Mouse (Mus musculus) kidney, embryonic 14.5 days (tissue): ENCODE measurements around the gene Cemip. TPM values are rescaled to one million over a fixed set of nuclear protein-coding genes. Genes with fewer than 3 reads are reported as not detected.
"Not testable (repeated sequence)": the region's sequence is repeated elsewhere in the genome, so short reads cannot be mapped to it uniquely, and the experiment has no call there.

Experiments
- ATAC-seq: fragments of 200-750 bp; cut with Nextera tagmentation; 2 replicates; pipeline ENCODE4 v1.8.0; 2017; ENCODE audit warnings: moderate number of reproducible peaks, mild to moderate bottlenecking, moderate TSS enrichment, moderate library complexity; ENCODE audit not compliant: low FRiP score, low TSS enrichment
- H3K27ac ChIP-seq: fragments of 300-500 bp; sonication (generic); 2 replicates; pipeline ENCODE4 v1.5.1; 2014; ENCODE audit warnings: low read depth, mild to moderate bottlenecking, low read length, moderate library complexity, mixed read lengths
- H3K27me3 ChIP-seq: fragments of 300-500 bp; sonication (generic); 2 replicates; pipeline ENCODE4 v1.6.1; 2014; ENCODE audit warnings: mild to moderate bottlenecking, low read length; ENCODE audit not compliant: control insufficient read depth, insufficient read depth
- H3K36me3 ChIP-seq: fragments of 300-500 bp; sonication (generic); 2 replicates; pipeline ENCODE4 v1.6.1; 2014; ENCODE audit warnings: low read length, mixed read lengths; ENCODE audit not compliant: control insufficient read depth, insufficient read depth
- H3K4me1 ChIP-seq: fragments of 300-500 bp; sonication (generic); 2 replicates; pipeline ENCODE4 v1.6.1; 2014; ENCODE audit warnings: low read length, mixed read lengths; ENCODE audit not compliant: control insufficient read depth, insufficient read depth
- H3K4me2 ChIP-seq: fragments of 300-500 bp; sonication (generic); replicated peaks from 2 replicates; pipeline ENCODE4 v1.6.1; 2014; ENCODE audit warnings: low read depth, mild to moderate bottlenecking, low read length
- H3K4me3 ChIP-seq: fragments of 300-500 bp; sonication (generic); 2 replicates; pipeline ENCODE4 v1.5.1; 2014; ENCODE audit warnings: mild to moderate bottlenecking, low read length
- H3K9ac ChIP-seq: fragments of 300-500 bp; sonication (generic); 2 replicates; pipeline ENCODE4 v1.6.1; 2014; ENCODE audit warnings: low read depth, mild to moderate bottlenecking, low read length, moderate library complexity
- H3K9me3 ChIP-seq: fragments of 300-500 bp; sonication (generic); 2 replicates; pipeline ENCODE4 v1.6.1; 2016; ENCODE audit warnings: low read length; ENCODE audit not compliant: control insufficient read depth
- WGBS: fragments of 180-500 bp; shearing (Covaris S2); extraction: QIAGEN DNeasy Blood & Tissue Kit; methylation state at CpG from one replicate; pipeline ENCODE4 v1.1.7; 2014; 5-methylcytosine and 5-hydroxymethylcytosine counted together
- polyA plus RNA-seq: library from polyadenylated mRNA; unstranded; fragments of >200 nt; fragmentation: Nextera tagmentation; extraction: Ambion mirVana; gene quantifications from 2 replicates; pipeline ENCODE4 v1.2.1, GENCODE M21; 2014

Gene Cemip
- polyA plus RNA-seq = 0.16 and 0.36 TPM in 2 replicates

DNA sequence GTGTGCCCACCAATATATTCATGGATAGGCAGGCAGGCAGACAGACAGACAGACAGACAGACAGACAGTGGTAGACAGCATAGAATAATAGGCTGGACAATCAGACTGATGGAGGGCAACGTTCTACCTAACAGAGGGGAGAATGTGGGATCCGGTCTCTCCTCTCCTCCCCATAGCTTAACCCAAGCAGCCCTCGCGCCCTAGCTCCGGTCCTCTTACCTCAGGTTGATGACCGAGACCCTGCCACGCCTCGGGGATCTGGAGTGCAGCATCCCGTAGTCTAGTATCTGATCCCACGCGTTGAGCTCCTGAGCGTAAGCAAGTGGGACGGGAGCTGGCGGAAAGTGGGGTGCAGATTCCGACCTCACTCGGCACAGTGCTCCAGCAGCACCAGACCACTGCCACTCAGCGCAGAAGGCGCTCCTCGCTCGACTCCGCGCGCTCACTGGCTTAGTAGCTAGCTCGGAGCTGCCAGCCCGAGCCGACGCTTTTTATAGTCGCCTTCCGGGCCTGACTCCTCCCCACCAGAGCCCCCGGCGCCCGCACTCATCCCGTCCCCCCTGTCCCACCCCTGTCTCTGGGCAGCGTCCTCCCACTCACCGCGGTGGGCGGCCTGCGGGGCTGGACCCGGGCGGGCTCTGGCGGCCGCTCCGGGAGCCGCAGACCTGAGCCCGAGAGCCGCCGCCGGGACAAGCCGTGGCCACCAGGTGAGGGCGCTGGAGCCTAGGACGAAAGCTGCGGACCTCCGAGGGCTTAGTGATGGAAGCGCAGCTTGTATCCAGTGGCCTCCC, at the start of gene Cemip:
TSS of gene Cemip (minus strand) at position 464 of the 791 bp plus-strand sequence.
- WGBS = under 1% methylated on average over 54 of the region's 54 CpGs
- ATAC-seq = peak; percentile 87
- peaks cover 20% of the 10 kb centered on the region for H3K27me3 ChIP-seq
- H3K9me3 ChIP-seq = no peaks in the 10 kb centered on the region
- H3K36me3 ChIP-seq = no peaks in the 10 kb centered on the region
- no peak within 1 kb of the TSS; the same call in 1 of the 2 replicates for H3K9ac ChIP-seq
- H3K4me1 ChIP-seq = peaks cover 5% of the 10 kb centered on the region; the same call in 1 of the 2 replicates
- peak within 1 kb of the TSS; percentile 69 for H3K4me2 ChIP-seq
- H3K4me3 ChIP-seq = peak within 1 kb of the TSS; percentile 36
- no peak within 1 kb of the TSS for H3K27ac ChIP-seq

DNA sequence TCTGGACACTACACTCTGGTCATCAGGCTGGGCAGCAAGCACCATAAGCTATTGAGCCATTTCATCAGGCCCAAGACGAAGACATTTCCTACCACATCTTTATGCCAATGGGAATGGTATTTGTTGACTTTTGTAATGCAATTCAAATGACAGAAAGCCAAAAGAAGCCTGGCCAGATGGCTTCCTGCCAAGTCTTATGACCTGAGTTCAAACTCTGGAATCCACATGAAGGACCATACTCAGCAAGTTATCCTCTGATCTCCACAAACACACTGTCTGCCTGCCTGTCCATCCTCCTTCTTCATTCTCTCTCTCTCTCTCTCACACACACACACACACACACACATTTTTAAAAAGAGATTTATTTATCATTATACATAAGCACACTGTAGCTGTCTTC, 46.4 kb upstream of the Cemip start:
- no peak for ATAC-seq
- Histone ChIP-seq H3K9me3 (no peaks in the 10 kb centered on the region), H3K4me3 (no peak overlapping the region), H3K4me2 (no peak overlapping the region), H3K9ac (no peak overlapping the region), H3K27me3 (no peaks in the 10 kb centered on the region), H3K36me3 (no peaks in the 10 kb centered on the region), H3K4me1 (peaks cover 17% of the 10 kb centered on the region), H3K27ac (no peak overlapping the region)
- WGBS = 70% methylated on average over 1 of the region's 1 CpGs

DNA sequence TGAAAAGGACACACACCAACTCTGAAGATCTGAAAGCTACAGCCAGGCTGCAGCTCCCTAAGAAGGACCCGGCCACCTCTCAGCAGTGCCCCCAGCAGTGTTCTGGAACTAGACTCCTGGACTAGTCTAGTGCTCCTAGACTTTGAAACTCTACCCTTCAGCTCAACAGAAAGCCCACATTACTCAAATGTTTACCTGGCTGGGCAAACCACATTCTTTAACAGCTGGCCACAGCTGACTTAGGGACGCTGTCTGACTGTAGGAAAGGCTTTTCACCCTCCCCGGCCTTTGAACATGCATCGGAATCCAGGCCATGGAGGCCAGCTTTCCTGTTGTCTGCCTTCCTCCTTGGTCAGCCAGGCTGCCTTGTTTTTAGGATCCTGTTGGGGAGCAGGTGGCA, 45.4 kb upstream of the Cemip start:
- H3K4me1 ChIP-seq = peaks cover 17% of the 10 kb centered on the region
- no peak for ATAC-seq
- H3K9me3 ChIP-seq = no peaks in the 10 kb centered on the region
- WGBS = 77% methylated on average over 4 of the region's 4 CpGs
- no peak overlapping the region for H3K27ac ChIP-seq
- H3K27me3 ChIP-seq = no peaks in the 10 kb centered on the region
- H3K9ac ChIP-seq = no peak overlapping the region
- no peaks in the 10 kb centered on the region for H3K36me3 ChIP-seq
- no peak overlapping the region for H3K4me3 ChIP-seq
- no peak overlapping the region for H3K4me2 ChIP-seq

DNA sequence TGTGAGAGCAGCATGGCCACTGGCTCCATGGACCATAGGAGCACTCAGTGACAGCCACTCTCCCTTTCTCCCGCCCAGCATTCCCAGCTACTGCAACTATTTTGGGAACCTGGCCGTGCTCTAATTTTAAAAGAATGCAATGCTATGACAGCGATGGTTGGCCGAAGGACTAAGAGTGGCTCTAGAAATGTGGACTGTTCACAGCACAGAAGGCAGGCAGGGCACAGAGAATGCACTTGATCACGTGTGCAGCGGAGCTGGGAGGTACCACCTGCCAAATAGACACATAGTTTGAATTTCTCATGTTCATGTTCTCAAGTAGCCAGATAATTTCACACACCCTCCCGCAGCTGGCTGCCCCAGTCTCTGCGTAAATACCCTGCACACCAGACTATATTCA, 42.4 kb upstream of the Cemip start:
- Histone ChIP-seq H3K4me3 (no peak overlapping the region), H3K9me3 (no peaks in the 10 kb centered on the region), H3K27ac (no peak overlapping the region), H3K9ac (no peak overlapping the region), H3K4me1 (peaks cover 9% of the 10 kb centered on the region), H3K36me3 (no peaks in the 10 kb centered on the region), H3K4me2 (no peak overlapping the region), H3K27me3 (no peaks in the 10 kb centered on the region)
- whole genome bisulfite sequencing = 53% methylated on average over 8 of the region's 8 CpGs
- ATAC-seq = peak; percentile 71

DNA sequence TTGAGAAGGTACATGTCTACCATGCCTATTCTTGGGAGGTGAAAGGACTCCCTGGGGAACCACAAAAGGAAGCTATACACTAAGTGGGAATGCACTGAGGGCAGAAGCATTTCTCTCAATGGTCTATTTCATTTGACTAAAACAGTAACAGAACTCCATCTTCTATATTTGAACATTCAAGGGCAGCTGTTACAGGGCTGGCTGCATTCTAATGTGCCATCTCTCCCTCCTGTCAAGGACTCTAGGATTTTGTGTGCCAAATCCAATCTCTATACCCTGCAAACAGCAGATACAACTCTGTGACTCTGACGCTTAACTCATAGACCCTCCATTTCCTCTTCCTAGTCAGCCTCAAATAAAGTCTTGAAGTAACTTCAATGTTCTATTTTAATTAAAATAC, 39.4 kb upstream of the Cemip start:
- no peak for ATAC-seq
- whole genome bisulfite sequencing = 85% methylated on average over 1 of the region's 1 CpGs
- Histone ChIP-seq H3K4me1 (peaks cover 7% of the 10 kb centered on the region; the same call in 1 of the 2 replicates), H3K27me3 (no peaks in the 10 kb centered on the region), H3K36me3 (no peaks in the 10 kb centered on the region), H3K4me2 (no peak overlapping the region), H3K9me3 (no peaks in the 10 kb centered on the region), H3K9ac (no peak overlapping the region), H3K27ac (no peak overlapping the region), H3K4me3 (no peak overlapping the region)

DNA sequence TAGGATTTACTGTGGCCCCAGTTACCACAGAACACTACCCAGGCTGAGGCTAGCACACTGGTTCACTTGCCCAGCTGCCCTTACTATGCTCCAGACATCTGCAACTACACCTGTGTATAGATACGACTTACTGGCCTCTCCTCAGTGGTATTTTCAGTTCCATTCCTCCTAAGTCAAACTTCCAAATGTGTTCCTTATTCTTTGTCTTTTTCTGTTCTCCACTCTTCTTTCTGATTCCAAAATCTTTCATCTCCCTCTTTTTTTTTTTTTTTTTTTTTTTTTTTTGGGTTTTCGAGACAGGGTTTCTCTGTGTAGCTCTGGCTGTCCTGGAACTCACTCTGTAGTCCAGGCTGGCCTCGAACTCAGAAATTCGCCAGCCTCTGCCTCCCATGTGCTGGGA, 37.3 kb upstream of the Cemip start:
- not testable (repeated sequence) for H3K27ac ChIP-seq, H3K27me3 ChIP-seq, ATAC-seq, H3K9ac ChIP-seq, H3K4me3 ChIP-seq, H3K4me2 ChIP-seq, H3K36me3 ChIP-seq, H3K9me3 ChIP-seq
- peaks cover 27% of the 10 kb centered on the region for H3K4me1 ChIP-seq
- 92% methylated on average over 3 of the region's 4 CpGs for WGBS

DNA sequence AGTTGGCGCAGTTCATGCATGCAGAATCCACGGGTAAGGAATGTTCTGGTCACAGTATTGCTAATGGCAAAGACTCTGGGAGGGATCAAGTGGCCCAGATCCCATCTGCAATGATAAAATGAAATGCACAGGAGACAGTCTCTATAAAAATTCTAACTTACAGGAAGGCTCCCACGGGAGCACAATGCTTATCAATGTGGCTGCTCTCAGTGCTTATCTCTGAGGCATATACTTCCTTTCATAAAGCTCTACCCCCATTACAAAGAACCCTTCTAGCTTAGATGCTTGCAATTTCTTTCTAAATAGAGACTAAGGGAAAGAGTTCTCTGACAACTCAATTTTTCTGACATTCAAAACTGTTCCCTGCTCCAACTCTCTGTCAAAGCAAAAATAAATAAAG, 35.5 kb upstream of the Cemip start:
- no peak overlapping the region for H3K4me3 ChIP-seq
- no peak overlapping the region for H3K27ac ChIP-seq
- peaks cover 33% of the 10 kb centered on the region for H3K4me1 ChIP-seq
- H3K27me3 ChIP-seq = no peaks in the 10 kb centered on the region
- no peak overlapping the region for H3K4me2 ChIP-seq
- 84% methylated on average over 3 of the region's 3 CpGs for WGBS
- no peak for ATAC-seq
- no peaks in the 10 kb centered on the region for H3K9me3 ChIP-seq
- no peak overlapping the region for H3K9ac ChIP-seq
- no peaks in the 10 kb centered on the region for H3K36me3 ChIP-seq

DNA sequence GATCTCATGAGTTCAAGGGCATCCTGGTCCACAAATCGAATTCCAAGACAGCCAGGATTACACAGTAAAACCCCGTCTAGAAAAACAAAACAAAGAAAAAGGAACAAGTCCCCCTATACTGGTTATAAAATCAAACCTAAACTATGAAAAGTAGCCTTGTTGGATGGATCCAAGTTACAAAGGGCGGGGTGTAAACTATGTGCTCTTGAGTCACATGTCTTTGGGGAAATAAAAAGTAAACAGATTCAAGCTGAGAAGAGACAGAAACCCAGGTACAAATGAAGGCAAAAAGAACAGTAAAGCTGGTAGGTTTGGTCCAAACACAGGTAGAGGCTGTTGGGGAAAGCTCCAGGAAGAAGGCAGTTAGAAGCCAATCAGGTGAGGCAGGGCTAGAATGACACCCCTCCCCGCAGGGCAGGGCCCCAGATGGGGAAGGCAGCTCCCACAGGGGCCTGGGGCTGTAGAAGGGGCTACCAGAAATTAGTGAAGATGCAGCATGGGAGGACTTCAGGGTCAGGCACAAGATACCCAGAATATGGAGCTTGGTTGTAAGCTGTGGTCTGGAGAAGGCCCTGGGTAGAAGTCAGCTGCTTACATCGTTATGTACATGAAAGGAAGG, 33.9 kb upstream of the Cemip start:
- Histone ChIP-seq H3K27ac (0 out of 2 replicates have a peak overlapping the region, but pooled peaks have one; percentile 30), H3K9ac (no peak overlapping the region), H3K36me3 (no peaks in the 10 kb centered on the region), H3K27me3 (no peaks in the 10 kb centered on the region), H3K4me1 (peaks cover 37% of the 10 kb centered on the region), H3K9me3 (no peaks in the 10 kb centered on the region), H3K4me3 (no peak overlapping the region), H3K4me2 (no peak overlapping the region)
- no peak for ATAC-seq
- 41% methylated on average over 5 of the region's 5 CpGs for WGBS
